Mouse (Mus musculus): ENCODE measurements at regions not wholly inside any gene's neighbourhood (a gene's known extent, or its start where the extent isn't known, plus 50 kb on each side); places are given as distances from the start of the nearest gene placed in this dataset.

GRCm38 (mm10) chr5:111789904-111790303 is 56.2 kb downstream of the Gm26897 start:
- DNase-seq (ENCODE audit: low spot score in 2 of 2), result no peak

- DNase-seq (ENCODE audit: low spot score in 2 of 2), result no peak
Observed at GRCm38 (mm10) chr5:111790527-111790926, 56.8 kb downstream of the Gm26897 start.

GRCm38 (mm10) chr5:111791089-111791561 is 57.4 kb downstream of the Gm26897 start:
- no peak for DNase-seq (ENCODE audit: low spot score in 2 of 2)

- DNase-seq (ENCODE audit: low spot score in 2 of 2), result no peak
Observed at GRCm38 (mm10) chr5:111792746-111793145, 59.0 kb downstream of the Gm26897 start.

- DNase-seq (ENCODE audit: low spot score in 2 of 2), result no peak
Observed at GRCm38 (mm10) chr5:111793178-111793577, 59.5 kb downstream of the Gm26897 start.

- no peak for DNase-seq (ENCODE audit: low spot score in 2 of 2)
Observed at GRCm38 (mm10) chr5:111796889-111797288, 63.2 kb downstream of the Gm26897 start.

GRCm38 (mm10) chr5:111799700-111800311 is 66.1 kb downstream of the Gm26897 start:
- no peak for DNase-seq (ENCODE audit: low spot score in 2 of 2)

- DNase-seq (ENCODE audit: low spot score in 2 of 2), result no peak
Observed at GRCm38 (mm10) chr5:111800511-111800910, 66.8 kb downstream of the Gm26897 start.

- no peak for DNase-seq (ENCODE audit: low spot score in 2 of 2)
Observed at GRCm38 (mm10) chr5:111801051-111801450, 67.3 kb downstream of the Gm26897 start.

- no peak for DNase-seq (ENCODE audit: low spot score in 2 of 2)
Observed at GRCm38 (mm10) chr5:111804542-111804941, 70.8 kb downstream of the Gm26897 start.

GRCm38 (mm10) chr5:111805150-111805549 is 71.4 kb downstream of the Gm26897 start:
- DNase-seq (ENCODE audit: low spot score in 2 of 2), result no peak

GRCm38 (mm10) chr5:111805761-111806191 is 72.1 kb downstream of the Gm26897 start:
- no peak for DNase-seq (ENCODE audit: low spot score in 2 of 2)

GRCm38 (mm10) chr5:111810079-111810808 is 76.5 kb downstream of the Gm26897 start:
- no peak for DNase-seq (ENCODE audit: low spot score in 2 of 2)

- DNase-seq (ENCODE audit: low spot score in 2 of 2), result peak; percentile 37 to 51
Observed at GRCm38 (mm10) chr5:111812581-111812980, 78.9 kb downstream of the Gm26897 start.

GRCm38 (mm10) chr5:111813090-111813753 is 79.5 kb downstream of the Gm26897 start:
- DNase-seq (ENCODE audit: low spot score in 2 of 2), result peak; percentile 77 to 85

- DNase-seq (ENCODE audit: low spot score in 2 of 2), result no peak
Observed at GRCm38 (mm10) chr5:111814893-111815760, 81.4 kb downstream of the Gm26897 start.

- peak in 1 of 2 experiments; percentile 17 for DNase-seq (ENCODE audit: low spot score in 2 of 2)
Observed at GRCm38 (mm10) chr5:111820963-111821362, 87.2 kb downstream of the Gm26897 start.

- no peak for DNase-seq (ENCODE audit: low spot score in 2 of 2)
Observed at GRCm38 (mm10) chr5:111822882-111823281, 89.2 kb downstream of the Gm26897 start.

GRCm38 (mm10) chr5:111823420-111823819 is 89.7 kb downstream of the Gm26897 start:
- no peak for DNase-seq (ENCODE audit: low spot score in 2 of 2)

- DNase-seq (ENCODE audit: low spot score in 2 of 2), result no peak
Observed at GRCm38 (mm10) chr5:111823842-111824241, 90.1 kb downstream of the Gm26897 start.

- DNase-seq (ENCODE audit: low spot score in 2 of 2), result no peak
Observed at GRCm38 (mm10) chr5:111824600-111825130, 90.9 kb downstream of the Gm26897 start.
